Mouse (Mus musculus) CH12.LX (cell line): ENCODE measurements around the gene Adgrb3. TPM values are rescaled to one million over a fixed set of nuclear protein-coding genes. Genes with fewer than 3 reads are reported as not detected.

Source experiments
- DNase-seq: peaks from one replicate; pipeline ENCODE4 v3.0.0-alpha.2; 2013; ENCODE audit errors: extremely low read depth
- H3K27ac ChIP-seq: 2 replicates; pipeline ENCODE4 v1.5.1; 2012; ENCODE audit warnings: low read depth, mild to moderate bottlenecking, control low read depth, moderate library complexity; ENCODE audit not compliant: insufficient read depth
- H3K27me3 ChIP-seq: replicated peaks from 2 replicates; pipeline ENCODE3; 2012; ENCODE audit warnings: inconsistent platforms
- H3K36me3 ChIP-seq, 2 experiments: replicated peaks in 1 of 2; 2 replicates each; pipeline versions ENCODE3 to v1.6.1; 2012; ENCODE audit warnings: inconsistent platforms in 1 of 2, low read length in 1 of 2, mild to moderate bottlenecking in 1 of 2, mixed read lengths in 1 of 2, moderate library complexity in 1 of 2; ENCODE audit not compliant: control insufficient read depth in 1 of 2, insufficient read depth in 1 of 2
- H3K4me1 ChIP-seq, 2 experiments: 2 replicates each; pipeline ENCODE4 v1.6.1; 2012; ENCODE audit warnings: inconsistent platforms in 1 of 2, moderate library complexity in 1 of 2; ENCODE audit not compliant: insufficient read depth in 2 of 2, control insufficient read depth in 1 of 2
- H3K4me2 ChIP-seq: 2 replicates; pipeline ENCODE4 v1.6.1; 2012; ENCODE audit warnings: low read depth, mild to moderate bottlenecking, control low read depth; ENCODE audit not compliant: poor library complexity, insufficient read depth, severe bottlenecking
- H3K4me3 ChIP-seq, 3 experiments: fragments of 150-350 bp in 1 of 3; sonication (generic) in 1 of 3; replicated peaks in 1 of 3; 2 replicates each; pipeline versions ENCODE3 to v1.5.1; 2011 to 2012; ENCODE audit warnings: low read depth in 2 of 3, low read length in 2 of 3, mild to moderate bottlenecking in 2 of 3, moderate library complexity in 2 of 3, control low read depth in 1 of 3, improper control_type of control experiment in 1 of 3, inconsistent platforms in 1 of 3, mixed read lengths in 1 of 3; ENCODE audit not compliant: poor library complexity in 1 of 3
- H3K79me2 ChIP-seq: replicated peaks from 2 replicates; pipeline ENCODE4 v1.6.1; 2012; ENCODE audit warnings: mild to moderate bottlenecking, moderate library complexity; ENCODE audit not compliant: control insufficient read depth, poor library complexity, insufficient read depth, severe bottlenecking; ENCODE audit errors: extremely low read depth
- H3K9ac ChIP-seq: 2 replicates; pipeline ENCODE4 v1.6.1; 2012; ENCODE audit warnings: low read depth, mild to moderate bottlenecking, control low read depth, moderate library complexity; ENCODE audit not compliant: insufficient read depth
- H3K9me3 ChIP-seq: replicated peaks from 2 replicates; pipeline ENCODE3; 2012; ENCODE audit warnings: low read length, inconsistent platforms, mixed read lengths
- BHLHE40 ChIP-seq: IDR thresholded peaks from 2 replicates; pipeline ENCODE4 v1.6.1; 2011; ENCODE audit warnings: mild to moderate bottlenecking, low read depth, low read length, improper control_type of control experiment
- CHD1 ChIP-seq: IDR thresholded peaks from 2 replicates; pipeline ENCODE4 v1.6.1; 2012; ENCODE audit warnings: low read depth, low read length, improper control_type of control experiment, inconsistent platforms
- CHD2 ChIP-seq: IDR thresholded peaks from 2 replicates; pipeline ENCODE4 v1.6.1; 2011; ENCODE audit warnings: low read length, improper control_type of control experiment
- E2F4 ChIP-seq: IDR thresholded peaks from 2 replicates; pipeline ENCODE4 v1.6.1; 2011; ENCODE audit warnings: low read depth, low read length, improper control_type of control experiment; ENCODE audit not compliant: insufficient replicate concordance
- ELF1 ChIP-seq: IDR thresholded peaks from 2 replicates; pipeline ENCODE4 v1.6.1; 2014; ENCODE audit warnings: low read depth, mild to moderate bottlenecking, inconsistent platforms, low read length, improper control_type of control experiment
- EP300 ChIP-seq: IDR thresholded peaks from 2 replicates; pipeline ENCODE4 v1.6.1; 2011; ENCODE audit warnings: low read length, improper control_type of control experiment
- ETS1 ChIP-seq: conservative IDR thresholded peaks from 2 replicates; pipeline ENCODE4 v1.6.1; 2012; ENCODE audit warnings: low read depth, mild to moderate bottlenecking, inconsistent platforms, low read length, improper control_type of control experiment, moderate library complexity
- GABPA ChIP-seq: IDR thresholded peaks from 2 replicates; pipeline ENCODE4 v1.6.1; 2012; ENCODE audit warnings: low read depth, low read length, improper control_type of control experiment, inconsistent platforms; ENCODE audit not compliant: insufficient replicate concordance
- HCFC1 ChIP-seq: IDR thresholded peaks from 2 replicates; pipeline ENCODE4 v1.6.1; 2012; ENCODE audit warnings: low read depth, mild to moderate bottlenecking, inconsistent platforms, low read length, improper control_type of control experiment
- IRF4 ChIP-seq: IDR thresholded peaks from 2 replicates; pipeline ENCODE4 v1.6.1; 2014; ENCODE audit warnings: low read depth, mild to moderate bottlenecking, inconsistent platforms, low read length, improper control_type of control experiment
- JUND ChIP-seq: conservative IDR thresholded peaks from 2 replicates; pipeline ENCODE4 v1.6.1; 2011; ENCODE audit warnings: low read depth, low read length, improper control_type of control experiment
- KAT2A ChIP-seq: IDR thresholded peaks from 2 replicates; pipeline ENCODE4 v1.6.1; 2012; ENCODE audit warnings: low read length, improper control_type of control experiment, inconsistent platforms; ENCODE audit not compliant: insufficient replicate concordance
- MAX ChIP-seq: IDR thresholded peaks from 2 replicates; pipeline ENCODE4 v1.6.1; 2011; ENCODE audit warnings: low read length, improper control_type of control experiment
- MEF2A ChIP-seq: IDR thresholded peaks from 2 replicates; pipeline ENCODE4 v1.6.1; 2014; ENCODE audit warnings: low read depth, mild to moderate bottlenecking, inconsistent platforms, low read length, improper control_type of control experiment, borderline replicate concordance
- MXI1 ChIP-seq: IDR thresholded peaks from 2 replicates; pipeline ENCODE4 v1.6.1; 2011; ENCODE audit warnings: mild to moderate bottlenecking, low read depth, low read length, improper control_type of control experiment
- MYC ChIP-seq: IDR thresholded peaks from 2 replicates; pipeline ENCODE4 v1.6.1; 2011; ENCODE audit warnings: low read depth, mild to moderate bottlenecking, improper control_type of control experiment, low read length
- NRF1 ChIP-seq: IDR thresholded peaks from 2 replicates; pipeline ENCODE4 v1.6.1; 2014; ENCODE audit warnings: low read depth, mild to moderate bottlenecking, inconsistent platforms, low read length, improper control_type of control experiment, moderate library complexity
- POLR2AphosphoS2 ChIP-seq: IDR thresholded peaks from 2 replicates; pipeline ENCODE4 v1.6.1; 2011; ENCODE audit warnings: low read depth, low read length, improper control_type of control experiment
- RCOR1 ChIP-seq: conservative IDR thresholded peaks from 2 replicates; pipeline ENCODE4 v1.6.1; 2012; ENCODE audit warnings: low read depth, mild to moderate bottlenecking, inconsistent platforms, low read length, improper control_type of control experiment
- SMC3 ChIP-seq: IDR thresholded peaks from 2 replicates; pipeline ENCODE4 v1.6.1; 2011; ENCODE audit warnings: low read depth, low read length, improper control_type of control experiment
- TBP ChIP-seq: conservative IDR thresholded peaks from 2 replicates; pipeline ENCODE4 v1.6.1; 2011; ENCODE audit warnings: low read depth, low read length, improper control_type of control experiment
- TCF12 ChIP-seq: IDR thresholded peaks from 2 replicates; pipeline ENCODE4 v1.6.1; 2014; ENCODE audit warnings: low read depth, mild to moderate bottlenecking, inconsistent platforms, low read length, improper control_type of control experiment
- UBTF ChIP-seq: IDR thresholded peaks from 2 replicates; pipeline ENCODE4 v1.6.1; 2012; ENCODE audit warnings: low read depth, mild to moderate bottlenecking, inconsistent platforms, low read length, improper control_type of control experiment, moderate library complexity
- ZKSCAN1 ChIP-seq: IDR thresholded peaks from 2 replicates; pipeline ENCODE4 v1.6.1; 2012; ENCODE audit warnings: low read depth, inconsistent platforms, low read length, improper control_type of control experiment, borderline replicate concordance
- ZMIZ1 ChIP-seq: IDR thresholded peaks from 2 replicates; pipeline ENCODE4 v1.6.1; 2012; ENCODE audit warnings: low read depth, mild to moderate bottlenecking, inconsistent platforms, low read length, improper control_type of control experiment
- ZNF384 ChIP-seq: IDR thresholded peaks from 2 replicates; pipeline ENCODE4 v1.6.1; 2012; ENCODE audit warnings: low read depth, low read length, improper control_type of control experiment, inconsistent platforms
- dilution Hi-C: fragments of 300-500 bp; cut with MboI; formaldehyde crosslinking; loops from 2 replicates; pipeline ENCODE4 v1.14.3; 2020; ENCODE audit warnings: low sequenced_read_pairs; ENCODE audit not compliant: extremely low pct_unique_long_range_greater_than_20kb, extremely low pct_ligation_motif_present
- in situ Hi-C: fragments of 300-500 bp; cut with MboI; formaldehyde crosslinking; loops from 3 replicates; pipeline ENCODE4 v1.14.3; 2019; ENCODE audit warnings: low sequenced_read_pairs, low pct_ligation_motif_present, low pct_unique_long_range_greater_than_20kb, mixed read lengths
- polyA plus RNA-seq: library from polyadenylated mRNA; unstranded; fragments of >175 nt; gene quantifications from 2 replicates; pipeline ENCODE4 v1.2.1, GENCODE M21; 2012; ENCODE audit warnings: low read depth; ENCODE audit not compliant: insufficient read length
- total RNA-seq, 2 experiments: library from RNA; depleted of rRNA; stranded (reverse); fragments of 300-350 nt in 1 of 2; fragments of >200 nt in 1 of 2; gene quantifications; 2 replicates each; pipeline ENCODE4 v1.2.3; 2012 to 2014

Adgrb3 gene
- total and polyA plus RNA-seq, 3 experiments, result not detected

DNA sequence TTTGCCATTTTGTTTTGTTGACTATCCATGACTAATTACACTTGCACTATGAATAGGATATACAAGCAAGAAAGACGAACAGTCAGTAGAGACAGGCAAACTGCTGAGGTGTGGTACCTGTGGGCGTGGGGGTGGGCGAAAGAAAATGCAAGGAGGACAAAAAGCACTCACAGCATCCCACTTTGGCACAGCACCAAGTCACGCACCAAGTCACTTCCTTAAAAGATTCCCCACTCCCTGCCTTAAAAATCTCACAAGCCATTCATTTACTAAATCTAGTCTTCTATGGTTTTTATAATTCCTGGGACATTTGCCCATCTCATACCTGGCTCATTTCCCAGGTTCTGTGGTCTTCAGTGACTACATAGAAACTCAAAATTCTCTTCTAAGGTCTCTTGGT lies 787.4 kb downstream of the Adgrb3 start:
- in situ Hi-C loops, result no loop called here
- dilution Hi-C loops, result no loop called here
- TF ChIP-seq MYC (no peak), HCFC1 (no peak), TBP (no peak), CHD1 (no peak), GABPA (no peak), MXI1 (no peak), MEF2A (no peak), ZKSCAN1 (no peak), EP300 (no peak), RCOR1 (no peak), BHLHE40 (no peak), IRF4 (no peak)
- Histone ChIP-seq H3K27me3 (no peaks in the 10 kb centered on the region), H3K4me1 (no peaks in the 10 kb centered on the region), H3K79me2 (no peaks in the 10 kb centered on the region), H3K4me2 (no peak overlapping the region), H3K9me3 (peaks cover 31% of the 10 kb centered on the region), H3K36me3 (no peaks in the 10 kb centered on the region), H3K27ac (no peak overlapping the region), H3K4me3 (no peak overlapping the region), H3K9ac (no peak overlapping the region)
- DNase-seq, result no peak

GRCm38 (mm10) chr1:25034161-25034560 lies 795.3 kb downstream of the Adgrb3 start:
- no peak for TF ChIP-seq BHLHE40
- no peak for TF ChIP-seq JUND
- TF ChIP-seq MYC, result no peak
- TF ChIP-seq CHD2, result no peak
- no peak for TF ChIP-seq RCOR1
- TF ChIP-seq ZNF384, result no peak
- TF ChIP-seq E2F4, result no peak
- TF ChIP-seq TCF12, result no peak
- no peak for TF ChIP-seq ETS1
- no peak for TF ChIP-seq ELF1
- TF ChIP-seq SMC3, result no peak
- TF ChIP-seq ZMIZ1, result no peak
- no peak for TF ChIP-seq UBTF
- no peak for TF ChIP-seq NRF1
- TF ChIP-seq POLR2AphosphoS2, result no peak
- TF ChIP-seq MXI1, result no peak
- TF ChIP-seq MAX, result no peak
- TF ChIP-seq TBP, result no peak
- TF ChIP-seq KAT2A, result no peak
- TF ChIP-seq ZKSCAN1, result no peak
- Histone ChIP-seq H3K4me2 (no peak overlapping the region), H3K4me3 (no peak overlapping the region), H3K9me3 (peaks cover 33% of the 10 kb centered on the region), H3K79me2 (no peaks in the 10 kb centered on the region), H3K27ac (no peak overlapping the region), H3K9ac (no peak overlapping the region), H3K27me3 (no peaks in the 10 kb centered on the region), H3K36me3 (no peaks in the 10 kb centered on the region), H3K4me1 (no peaks in the 10 kb centered on the region)
- DNase-seq, result no peak
- dilution Hi-C loops (no loop called here), in situ Hi-C loops (no loop called here)
